Mouse (Mus musculus) G1E (cell line): ENCODE data around the gene Rrad. TPM values are rescaled to one million over a fixed set of nuclear protein-coding genes. Genes with fewer than 3 reads are reported as not detected.

Source experiments
- ATAC-seq: 2 replicates; pipeline ENCODE4 v1.8.0; 2016; ENCODE audit warnings: mild to moderate bottlenecking; ENCODE audit not compliant: insufficient number of reproducible peaks, poor library complexity, low FRiP score, severe bottlenecking; ENCODE audit errors: extremely low read depth
- DNase-seq: peaks from one replicate; pipeline ENCODE4 v3.0.0; 2012; ENCODE audit warnings: low spot score
- H3K27me3 ChIP-seq: 2 replicates; pipeline ENCODE4 v1.6.1; 2012; ENCODE audit warnings: mild to moderate bottlenecking, low read length, inconsistent platforms; ENCODE audit not compliant: insufficient read depth
- H3K36me3 ChIP-seq: replicated peaks from 2 replicates; pipeline ENCODE3; 2012; ENCODE audit warnings: mild to moderate bottlenecking, inconsistent platforms
- H3K4me1 ChIP-seq: 2 replicates; pipeline ENCODE4 v1.6.1; 2012; ENCODE audit warnings: low read depth, low read length, inconsistent platforms, mixed read lengths; ENCODE audit not compliant: insufficient read depth
- H3K4me3 ChIP-seq: 2 replicates; pipeline ENCODE4 v1.5.1; 2012; ENCODE audit warnings: low read depth, mild to moderate bottlenecking, inconsistent platforms, low read length, moderate library complexity, mixed read lengths
- H3K9me3 ChIP-seq: replicated peaks from 2 replicates; pipeline ENCODE4 v1.6.1; 2012; ENCODE audit warnings: inconsistent platforms
- CTCF ChIP-seq: IDR thresholded peaks from 2 replicates; pipeline ENCODE4 v1.5.1; 2012; ENCODE audit warnings: low read depth, low read length, inconsistent platforms, mixed read lengths
- GATA1 ChIP-seq: IDR thresholded peaks from 2 replicates; pipeline ENCODE4 v1.6.1; 2012; ENCODE audit warnings: borderline replicate concordance, low read length, inconsistent platforms, mixed read lengths
- GATA2 ChIP-seq: IDR thresholded peaks from 2 replicates; pipeline ENCODE4 v1.6.1; 2012; ENCODE audit warnings: low read depth, low read length, inconsistent platforms, borderline replicate concordance
- POLR2AphosphoS5 ChIP-seq: IDR thresholded peaks from 2 replicates; pipeline ENCODE4 v1.6.1; 2012; ENCODE audit warnings: low read depth, low read length, inconsistent platforms; ENCODE audit not compliant: insufficient replicate concordance
- TAL1 ChIP-seq: conservative IDR thresholded peaks from 2 replicates; pipeline ENCODE4 v1.6.1; 2012; ENCODE audit warnings: low read depth, low read length, inconsistent platforms, mixed read lengths
- polyA plus RNA-seq: library from polyadenylated mRNA; stranded (reverse); fragments of >175 nt; gene quantifications from 2 replicates; pipeline ENCODE4 v1.2.3, GENCODE M21; 2012
- total RNA-seq, 2 experiments: library from RNA; stranded (forward) in 1 of 2; stranded (reverse) in 1 of 2; fragments of 200-1000 nt in 1 of 2; fragments of >200 nt in 1 of 2; fragmentation: Nextera tagmentation in 1 of 2; gene quantifications; 2 replicates each; pipeline ENCODE4 v1.2.3; 2014 to 2017

The Rrad gene
- total and polyA plus RNA-seq, 3 experiments = 4.4 to 7.9 (median 4.9) TPM

DNA sequence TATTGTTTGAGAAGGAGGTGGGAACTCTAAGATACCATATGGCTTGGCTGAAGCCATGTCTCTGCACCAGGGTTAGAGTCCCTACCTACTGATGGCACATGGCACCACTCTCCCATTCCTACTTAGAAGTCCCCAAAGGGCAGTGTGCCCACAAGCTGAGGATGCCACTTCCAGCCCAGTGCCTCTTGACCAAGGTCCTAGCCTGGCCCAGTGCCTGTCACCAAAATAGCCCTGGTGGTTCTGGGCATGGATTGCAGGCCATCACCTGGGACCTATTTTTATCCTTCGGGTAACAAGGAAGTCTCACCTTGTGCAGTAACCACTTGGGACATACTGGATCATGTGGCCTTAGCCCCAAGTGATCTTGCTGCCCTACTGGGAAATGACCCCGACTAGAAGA is 23.2 kb downstream of the Rrad start:
- no peaks in the 10 kb centered on the region for H3K9me3 ChIP-seq
- H3K36me3 ChIP-seq = no peaks in the 10 kb centered on the region
- TF ChIP-seq GATA1 (no peak), GATA2 (no peak), CTCF (no peak), TAL1 (no peak), POLR2AphosphoS5 (no peak)
- peaks cover 19% of the 10 kb centered on the region for H3K27me3 ChIP-seq
- no peak overlapping the region for H3K4me3 ChIP-seq
- DNase-seq (no peak), ATAC-seq (no peak)
- 0 out of 2 replicates have a peak, but pooled peaks cover 3% of the 10 kb centered on the region for H3K4me1 ChIP-seq

GRCm38 (mm10) chr8:104606329-104606728 is 24.8 kb downstream of the Rrad start:
- DNase-seq (no peak), ATAC-seq (no peak)
- no peaks in the 10 kb centered on the region for H3K9me3 ChIP-seq
- TF ChIP-seq POLR2AphosphoS5 (no peak), CTCF (no peak), GATA2 (no peak), TAL1 (no peak), GATA1 (no peak)
- H3K27me3 ChIP-seq = peaks cover 25% of the 10 kb centered on the region
- H3K4me3 ChIP-seq = no peak overlapping the region
- peaks cover 14% of the 10 kb centered on the region for H3K4me1 ChIP-seq
- H3K36me3 ChIP-seq = no peaks in the 10 kb centered on the region

- H3K4me1 ChIP-seq = peaks cover 19% of the 10 kb centered on the region
- DNase-seq = no peak
- no peak for ATAC-seq
- no peaks in the 10 kb centered on the region for H3K9me3 ChIP-seq
- H3K4me3 ChIP-seq = no peak overlapping the region
- H3K27me3 ChIP-seq = peaks cover 20% of the 10 kb centered on the region
- no peak for TF ChIP-seq CTCF
- no peak for TF ChIP-seq GATA2
- TF ChIP-seq POLR2AphosphoS5 = no peak
- no peak for TF ChIP-seq GATA1
- TF ChIP-seq TAL1 = no peak
- H3K36me3 ChIP-seq = peaks cover 13% of the 10 kb centered on the region
These were observed 27.9 kb downstream of the Rrad start for GRCm38 (mm10) chr8:104603245-104603593.

DNA sequence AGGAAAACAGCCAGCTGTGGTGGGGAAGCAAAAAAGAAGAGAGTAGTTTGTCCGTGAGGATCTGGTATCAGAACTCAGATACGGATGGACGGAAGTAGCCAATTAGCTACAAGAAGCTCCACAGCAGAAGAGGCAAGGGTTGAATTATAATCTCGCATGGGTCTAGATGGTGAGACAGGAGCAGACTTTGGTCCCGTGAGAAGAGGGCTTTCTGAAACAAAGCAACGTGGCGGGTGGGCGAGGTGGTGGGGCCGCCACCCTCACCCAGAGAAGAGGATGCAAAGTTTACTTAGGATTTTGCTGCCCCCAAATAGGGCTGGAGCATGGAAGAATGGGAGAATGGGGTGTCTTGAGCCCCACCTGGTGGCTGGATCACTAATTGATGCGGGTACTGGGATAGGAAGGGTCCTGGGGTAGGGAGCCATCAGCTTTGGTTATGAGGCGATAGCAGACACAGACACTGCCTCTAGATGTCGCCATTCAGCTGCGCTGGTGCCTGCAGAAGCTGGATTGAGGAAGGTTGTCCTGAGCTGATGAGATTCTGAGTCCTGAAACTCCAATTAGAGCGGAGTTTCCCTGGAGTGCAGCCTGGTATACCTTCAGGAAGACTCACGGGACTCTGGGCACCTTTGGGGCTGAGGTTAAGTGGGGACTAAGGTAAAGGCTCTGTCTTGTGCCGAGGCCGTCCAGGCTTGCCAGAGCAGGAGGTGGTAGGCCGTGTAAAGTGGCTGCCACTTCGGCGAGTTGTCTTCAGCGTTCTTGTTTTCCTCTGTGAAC is 28.5 kb downstream of the Rrad start:
- H3K27me3 ChIP-seq = peaks cover 19% of the 10 kb centered on the region
- H3K4me3 ChIP-seq = no peak overlapping the region; the same call in 1 of the 2 replicates
- H3K36me3 ChIP-seq = peaks cover 17% of the 10 kb centered on the region
- peaks cover 21% of the 10 kb centered on the region for H3K4me1 ChIP-seq
- H3K9me3 ChIP-seq = no peaks in the 10 kb centered on the region
- DNase-seq (peak; percentile 87), ATAC-seq (peak; percentile 86)
- TF ChIP-seq GATA1 = no peak
- peak; percentile 87 for TF ChIP-seq CTCF

DNA sequence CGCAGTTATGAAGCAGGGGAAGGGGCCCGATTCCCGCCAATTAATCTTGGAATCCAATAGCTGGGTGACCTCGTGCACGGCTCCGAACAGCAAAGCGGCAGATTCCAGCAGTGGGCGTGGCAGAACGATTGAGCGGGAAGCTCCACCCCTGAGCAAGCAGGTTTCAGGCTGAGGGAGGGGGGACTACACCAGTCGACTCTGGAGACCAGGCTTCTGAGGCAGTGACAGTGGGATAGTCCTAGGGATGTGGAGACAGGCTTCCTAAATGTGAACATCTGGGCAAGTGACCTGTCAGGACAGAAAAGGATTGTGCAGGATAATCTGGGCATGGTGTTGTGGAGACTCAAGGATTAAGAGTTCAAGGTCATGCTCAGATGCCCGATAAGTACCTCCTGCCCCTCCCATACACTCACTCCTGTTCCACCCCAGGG is 29.2 kb downstream of the Rrad start:
- H3K4me3 ChIP-seq = no peak overlapping the region
- H3K9me3 ChIP-seq = no peaks in the 10 kb centered on the region
- H3K36me3 ChIP-seq = peaks cover 24% of the 10 kb centered on the region
- ATAC-seq = no peak
- TF ChIP-seq POLR2AphosphoS5 = no peak
- no peak for TF ChIP-seq GATA2
- no peak for TF ChIP-seq TAL1
- TF ChIP-seq CTCF = no peak
- no peak for TF ChIP-seq GATA1
- H3K4me1 ChIP-seq = peaks cover 25% of the 10 kb centered on the region
- peaks cover 13% of the 10 kb centered on the region for H3K27me3 ChIP-seq
- DNase-seq = no peak

DNA sequence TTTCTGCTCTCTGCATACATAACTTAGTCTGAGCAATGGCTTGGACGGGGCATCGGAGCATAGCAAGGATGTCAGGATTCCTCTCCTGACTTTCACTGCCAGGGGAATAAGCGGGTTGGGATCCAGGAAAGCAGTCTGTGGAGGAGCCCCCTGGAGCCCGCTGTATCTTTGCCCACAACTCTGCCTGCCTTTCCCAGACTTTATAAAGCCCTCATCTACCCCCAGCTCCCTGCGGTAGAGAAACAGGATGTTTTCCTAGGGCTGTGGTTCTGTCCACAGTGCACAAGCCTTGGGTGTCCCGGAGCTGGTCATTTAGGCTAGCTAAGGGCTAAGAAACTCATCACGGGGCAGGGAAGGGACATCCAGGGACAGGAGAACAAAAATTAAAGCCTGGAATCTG is 29.7 kb downstream of the Rrad start:
- DNase-seq (no peak), ATAC-seq (no peak)
- peaks cover 29% of the 10 kb centered on the region for H3K4me1 ChIP-seq
- no peak for TF ChIP-seq POLR2AphosphoS5
- H3K36me3 ChIP-seq = peaks cover 29% of the 10 kb centered on the region
- no peak overlapping the region for H3K4me3 ChIP-seq
- peaks cover 13% of the 10 kb centered on the region for H3K27me3 ChIP-seq
- no peaks in the 10 kb centered on the region for H3K9me3 ChIP-seq

- Histone ChIP-seq H3K4me1 (peaks cover 56% of the 10 kb centered on the region), H3K27me3 (peaks cover 7% of the 10 kb centered on the region), H3K36me3 (peaks cover 56% of the 10 kb centered on the region), H3K4me3 (no peak overlapping the region), H3K9me3 (no peaks in the 10 kb centered on the region)
- TF ChIP-seq POLR2AphosphoS5 = no peak
- TF ChIP-seq CTCF = no peak
- TF ChIP-seq TAL1 = no peak
- no peak for TF ChIP-seq GATA1
- ATAC-seq (no peak), DNase-seq (no peak)
These were observed 32.6 kb downstream of the Rrad start for GRCm38 (mm10) chr8:104598496-104598895.
